Mouse (Mus musculus): ENCODE results near the gene Tmem203.

Gene Tmem203

DNA sequence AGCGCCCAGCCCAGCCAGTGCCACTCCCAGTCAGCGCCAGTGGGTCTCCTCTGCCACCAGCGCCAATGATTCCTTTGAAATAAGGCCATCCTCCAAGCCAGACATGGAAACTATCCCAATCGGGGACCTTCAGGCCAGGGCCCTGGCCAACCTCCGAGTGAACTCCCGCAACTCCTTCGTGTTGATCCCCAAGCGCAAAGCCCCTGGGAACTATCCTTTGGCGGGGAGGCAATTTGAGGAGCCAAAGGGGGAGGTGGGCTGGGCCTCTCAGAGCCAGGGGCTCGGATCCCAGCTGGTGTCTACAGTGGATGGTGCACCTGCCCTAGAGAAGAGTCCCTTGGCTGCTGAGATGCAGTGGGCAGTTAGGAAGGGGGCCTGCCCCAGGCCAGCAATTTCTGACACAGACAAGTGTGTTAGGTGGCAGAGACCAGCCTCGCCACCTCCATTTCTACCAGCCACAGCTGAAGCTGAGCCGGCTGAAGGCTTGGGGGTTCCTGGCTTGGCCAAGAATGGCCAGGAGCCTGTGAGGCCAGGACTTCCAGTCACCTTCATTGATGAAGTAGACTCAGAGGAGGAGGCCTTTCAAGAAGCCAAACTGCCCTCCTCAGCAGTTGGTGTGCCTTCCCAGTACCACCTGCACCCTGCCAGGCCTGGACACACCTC is 8.5 kb downstream of the Tmem203 start:
- no peak for ATAC-seq (ENCODE audit: low TSS enrichment)

DNA sequence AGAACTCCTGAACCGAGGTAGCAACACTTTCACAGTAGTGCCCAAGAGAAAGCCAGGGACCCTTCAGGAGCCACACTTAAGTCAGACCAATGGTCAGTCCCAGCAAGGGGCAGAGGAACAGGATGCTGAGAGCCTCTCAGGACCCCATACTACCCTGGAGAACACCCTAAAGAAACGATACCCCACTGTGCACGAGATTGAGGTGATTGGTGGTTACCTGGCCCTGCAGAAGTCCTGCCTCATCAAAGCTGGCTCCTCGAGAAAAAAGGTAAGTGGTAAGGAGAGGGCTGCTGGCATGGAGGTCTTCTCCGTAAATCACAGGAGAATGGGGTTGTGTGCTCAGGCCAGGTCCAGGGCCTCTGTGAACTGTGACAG is 9.0 kb downstream of the Tmem203 start:
- ATAC-seq (ENCODE audit: low TSS enrichment): no peak

- ATAC-seq (ENCODE audit: low TSS enrichment): no peak
Measured at GRCm38 (mm10) chr2:25264851-25265250, 9.6 kb downstream of the Tmem203 start.

GRCm38 (mm10) chr2:25265897-25266656 is 10.8 kb downstream of the Tmem203 start:
- ATAC-seq (ENCODE audit: low TSS enrichment): no peak

DNA sequence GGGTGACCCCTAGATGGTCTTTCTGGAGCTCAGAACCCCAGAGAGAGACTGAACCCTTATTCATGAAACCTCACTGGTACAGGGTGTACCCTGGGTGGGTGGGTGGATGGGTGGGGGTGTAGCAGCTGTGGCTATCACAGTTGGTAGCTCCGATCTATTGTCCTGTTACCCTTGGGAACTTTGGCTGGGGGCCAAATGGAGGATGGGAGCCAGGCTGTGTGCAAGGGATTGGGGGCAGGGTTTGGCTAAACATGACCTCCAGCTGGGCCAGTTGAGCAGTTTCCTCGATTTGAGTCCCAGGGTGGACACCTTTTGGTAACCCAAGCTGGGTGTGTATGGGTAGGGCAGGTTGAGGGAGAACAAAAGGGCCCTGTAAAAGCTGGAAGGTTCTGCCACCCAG is 11.5 kb downstream of the Tmem203 start:
- ATAC-seq (ENCODE audit: low TSS enrichment): no peak

DNA sequence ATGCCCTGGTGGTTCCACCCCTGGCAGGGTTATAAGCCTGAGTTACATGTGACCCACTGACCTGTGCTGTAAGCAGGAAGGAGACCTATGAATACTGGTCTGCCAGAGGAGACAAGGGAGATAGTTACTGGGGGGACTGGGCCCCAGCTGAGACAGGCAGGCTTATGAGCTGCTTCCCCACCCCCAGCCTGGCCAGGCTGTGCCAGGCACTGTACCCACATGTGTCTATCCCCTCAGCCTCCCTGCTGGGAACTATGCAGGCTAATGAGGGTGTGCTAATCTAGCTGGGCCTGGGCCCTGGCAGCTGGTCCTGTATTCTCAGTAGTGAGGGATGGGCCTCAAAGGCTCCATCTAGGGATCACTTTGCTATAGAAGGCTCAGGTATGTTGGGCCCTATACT is 12.0 kb downstream of the Tmem203 start:
- 0 out of 2 replicates have a peak, but pooled peaks have one; percentile 10 for ATAC-seq (ENCODE audit: low TSS enrichment)

- ATAC-seq (ENCODE audit: low TSS enrichment): no peak
Measured at GRCm38 (mm10) chr2:25267746-25268309, 12.6 kb downstream of the Tmem203 start.

GRCm38 (mm10) chr2:25271827-25272511 is 16.7 kb downstream of the Tmem203 start, which contains the start of the genes Ssna1 and Anapc2:
Ssna1 (minus strand) TSS chr2:25272438.
Anapc2 (plus strand) TSS chr2:25272478.
- ATAC-seq (ENCODE audit: low TSS enrichment): peak; percentile 83

GRCm38 (mm10) chr2:25272515-25272914 is 17.3 kb downstream of the Tmem203 start:
- ATAC-seq (ENCODE audit: low TSS enrichment): no peak

DNA sequence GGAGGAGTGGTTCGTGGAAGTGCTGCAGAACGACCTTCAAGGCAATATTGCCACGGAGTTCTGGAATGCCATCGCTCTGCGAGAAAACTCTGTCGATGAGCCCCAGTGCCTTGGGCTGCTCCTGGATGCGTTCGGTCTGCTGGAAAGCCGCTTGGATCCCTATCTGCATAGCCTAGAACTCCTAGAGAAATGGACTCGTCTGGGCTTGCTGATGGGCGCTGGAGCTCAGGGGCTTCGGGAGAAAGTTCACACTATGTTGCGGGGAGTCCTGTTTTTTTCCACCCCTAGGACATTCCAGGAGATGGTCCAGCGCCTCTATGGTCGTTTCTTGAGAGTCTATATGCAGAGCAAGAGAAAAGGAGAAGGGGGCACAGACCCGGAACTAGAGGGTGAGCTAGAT is 17.8 kb downstream of the Tmem203 start:
- no peak for ATAC-seq (ENCODE audit: low TSS enrichment)

DNA sequence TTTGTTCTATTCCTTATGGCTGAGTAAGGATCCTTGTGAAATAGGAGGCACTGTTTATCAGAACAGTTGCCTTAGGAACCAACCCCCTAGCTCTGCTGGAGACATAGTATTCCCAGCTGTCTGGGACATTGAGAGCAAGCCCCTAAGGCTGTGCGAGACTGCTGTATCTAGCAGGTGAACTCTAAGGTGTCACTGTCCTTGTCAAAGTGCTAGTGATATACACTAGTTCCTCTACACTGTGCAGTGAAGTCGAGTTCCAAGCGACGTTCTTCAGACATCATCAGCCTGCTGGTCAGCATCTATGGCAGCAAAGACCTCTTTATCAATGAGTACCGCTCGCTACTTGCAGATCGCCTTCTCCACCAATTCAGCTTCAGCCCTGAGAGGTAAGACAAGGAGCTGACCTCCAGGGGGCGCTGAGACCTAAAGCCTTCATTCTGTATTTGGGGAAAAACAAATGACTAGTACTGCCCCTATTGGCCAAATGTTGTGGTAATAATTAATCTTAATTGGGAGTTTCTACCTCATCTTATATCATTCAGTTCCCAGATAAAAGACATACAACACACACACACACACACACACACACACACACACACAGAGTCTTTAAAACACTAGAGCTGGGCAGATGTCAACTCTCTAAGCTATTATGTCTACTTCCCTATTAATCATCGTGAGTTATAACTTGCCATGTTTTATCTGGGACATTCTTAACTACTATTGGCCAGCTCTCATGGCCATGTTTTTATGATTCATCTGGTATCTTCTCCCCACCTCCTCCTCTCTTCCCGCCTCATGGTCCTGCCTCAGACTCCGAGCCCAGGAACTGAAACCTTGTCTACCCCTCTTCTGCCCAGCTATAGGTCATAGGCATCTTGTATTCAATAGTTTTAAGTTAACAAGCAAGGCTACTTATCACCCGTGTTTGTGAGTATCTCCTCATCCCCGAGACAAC is 24.0 kb downstream of the Tmem203 start:
- peak; percentile 62; the same call in 1 of the 2 replicates for ATAC-seq (ENCODE audit: low TSS enrichment)

- ATAC-seq (ENCODE audit: low TSS enrichment): no peak
Measured at GRCm38 (mm10) chr2:25285551-25285950, 30.3 kb downstream of the Tmem203 start.

GRCm38 (mm10) chr2:25286314-25286713 is 31.1 kb downstream of the Tmem203 start:
- no peak for ATAC-seq (ENCODE audit: low TSS enrichment)

DNA sequence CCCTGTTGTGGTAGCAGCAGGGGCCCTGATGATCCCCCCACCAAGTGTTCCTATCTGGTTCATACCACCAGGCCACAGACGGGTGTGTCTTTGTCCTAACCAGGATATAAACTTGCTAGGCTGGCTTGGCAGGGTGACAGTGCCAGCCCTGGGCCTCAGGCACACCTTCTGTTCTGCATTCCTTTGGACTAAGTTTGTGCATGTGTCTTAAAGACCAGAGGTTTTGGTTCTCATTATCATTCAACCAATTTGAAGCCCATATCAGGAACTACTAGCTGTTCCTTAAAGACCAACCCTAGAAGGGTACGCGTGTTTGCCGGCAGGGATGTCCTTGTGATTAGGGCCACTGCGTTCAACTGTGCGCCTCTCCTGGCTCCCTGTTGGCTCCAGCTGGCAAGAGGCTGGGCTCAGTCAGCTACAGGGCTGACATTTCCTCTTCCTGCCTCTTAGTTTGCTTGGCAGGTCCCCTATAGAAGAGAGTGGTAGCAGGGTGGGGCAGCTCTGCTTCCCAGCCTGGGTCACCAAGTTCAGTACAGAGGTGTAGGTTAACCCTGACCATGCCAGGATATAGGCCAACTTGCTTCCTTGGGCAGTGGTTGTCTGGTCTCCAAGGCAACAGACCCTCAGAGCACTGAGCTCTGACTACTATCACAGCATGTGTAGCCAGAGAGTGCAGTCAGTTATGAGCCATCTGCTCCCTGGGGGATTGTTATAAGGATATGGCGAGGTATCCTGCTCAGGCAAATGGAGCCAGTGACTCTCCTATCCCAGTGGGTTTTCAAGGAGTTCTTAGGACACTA is 31.8 kb downstream of the Tmem203 start:
- no peak for ATAC-seq (ENCODE audit: low TSS enrichment)

DNA sequence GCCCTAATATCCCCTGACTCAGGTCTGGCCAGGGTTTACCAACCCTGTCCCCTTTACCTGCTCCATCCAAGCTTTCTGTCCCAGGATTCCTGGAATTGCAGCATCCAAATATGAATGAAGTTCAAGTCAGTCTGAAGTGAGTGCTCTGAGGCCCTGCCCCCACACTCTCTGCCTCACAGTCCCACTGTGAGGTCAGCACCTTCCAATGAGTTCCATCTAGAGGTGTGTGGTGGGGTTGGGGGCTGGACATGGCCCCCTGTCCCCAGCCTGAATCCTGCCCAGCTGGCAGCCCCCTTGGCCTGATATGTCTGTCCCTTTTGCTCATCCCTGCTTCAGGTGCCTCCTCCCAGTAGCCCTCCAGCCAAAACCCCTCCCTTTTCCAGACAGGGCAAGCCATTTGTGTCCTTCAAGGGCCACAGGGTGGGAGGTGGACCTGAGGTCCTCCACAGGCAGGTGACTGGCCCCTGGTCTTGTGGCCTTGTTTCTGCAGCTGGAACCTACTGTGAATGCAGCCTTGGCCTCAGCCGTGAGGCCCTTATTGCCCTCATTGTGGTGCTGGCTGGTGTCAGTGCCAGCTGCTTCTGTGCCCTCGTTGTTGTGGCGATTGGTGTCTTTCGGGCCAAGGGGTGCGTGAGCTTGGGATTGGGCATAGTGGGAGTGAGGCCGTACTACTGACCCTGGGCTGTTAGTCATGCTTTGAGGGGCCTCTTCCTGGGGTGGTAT is 32.8 kb downstream of the Tmem203 start, which contains the start of gene Tmem210:
TSS of gene Tmem210 (plus strand) at position 219 of the 723 bp plus-strand sequence.
- no peak for ATAC-seq (ENCODE audit: low TSS enrichment)

- no peak for ATAC-seq (ENCODE audit: low TSS enrichment)
Measured at GRCm38 (mm10) chr2:25288734-25289345, 33.6 kb downstream of the Tmem203 start.

DNA sequence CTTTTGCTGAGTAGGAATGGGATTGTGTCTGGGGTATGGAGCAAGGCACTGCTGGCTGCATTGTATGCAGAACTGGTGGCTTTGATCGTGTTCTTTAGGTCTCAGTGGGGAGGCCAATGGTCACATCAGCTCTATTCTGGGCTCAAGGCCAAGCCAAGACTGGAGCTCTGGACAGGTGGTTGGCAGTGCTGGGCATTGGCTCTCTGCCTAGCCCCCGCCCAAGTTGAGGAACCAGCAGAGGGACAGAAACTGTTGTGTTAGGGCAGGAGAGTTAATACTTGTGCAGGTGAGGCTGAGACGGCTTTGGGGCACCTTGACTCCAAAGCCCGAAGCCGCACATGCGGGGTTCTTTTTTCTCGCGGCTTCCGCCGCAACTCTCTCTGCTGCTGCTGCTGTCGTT is 34.4 kb downstream of the Tmem203 start, which contains the start of gene Lrrc26:
TSS of gene Lrrc26 (plus strand) at position 265 of the 400 bp plus-strand sequence.
- no peak for ATAC-seq (ENCODE audit: low TSS enrichment)

DNA sequence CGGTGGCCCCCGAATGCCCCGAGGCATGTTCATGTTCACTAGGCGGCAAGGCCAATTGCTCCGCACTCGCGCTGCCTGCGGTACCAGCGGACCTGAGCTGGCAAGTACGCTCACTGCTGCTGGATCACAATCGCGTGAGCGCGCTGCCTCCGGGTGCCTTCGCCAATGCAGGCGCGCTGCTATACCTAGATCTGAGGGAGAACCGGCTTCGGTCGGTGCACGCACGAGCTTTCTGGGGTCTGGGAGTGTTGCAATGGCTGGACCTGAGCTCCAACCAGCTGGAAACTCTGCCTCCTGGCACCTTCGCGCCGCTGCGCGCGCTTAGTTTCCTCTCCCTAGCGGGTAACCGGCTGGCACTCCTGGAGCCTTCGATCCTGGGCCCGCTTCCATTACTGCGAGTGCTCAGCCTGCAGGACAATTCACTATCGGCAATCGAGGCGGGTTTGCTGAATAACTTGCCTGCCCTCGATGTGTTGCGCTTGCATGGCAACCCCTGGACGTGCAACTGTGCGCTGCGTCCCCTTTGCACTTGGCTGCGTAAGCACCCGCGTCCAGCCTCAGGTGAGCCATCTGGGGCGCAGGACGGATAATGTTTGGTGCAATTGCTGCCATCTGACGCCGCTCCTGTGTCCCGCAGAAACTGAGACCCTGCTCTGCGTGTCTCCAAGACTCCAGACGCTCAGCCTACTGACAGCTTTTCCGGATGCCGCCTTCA is 35.0 kb downstream of the Tmem203 start:
- peak; percentile 15; the same call in 1 of the 2 replicates for ATAC-seq (ENCODE audit: low TSS enrichment)
